Mouse (Mus musculus) midbrain, embryonic 13.5 days (tissue): ENCODE data around the gene Rhoj. TPM values are rescaled to one million over a fixed set of nuclear protein-coding genes. Genes with fewer than 3 reads are reported as not detected.

ENCODE experiments used
- ATAC-seq: fragments of 200-750 bp; cut with Nextera tagmentation; 2 replicates; pipeline ENCODE4 v1.8.0; 2017; ENCODE audit warnings: mild to moderate bottlenecking, moderate TSS enrichment, moderate library complexity
- H3K27ac ChIP-seq: fragments of 300-500 bp; sonication (generic); 2 replicates; pipeline ENCODE4 v1.5.1; 2015; ENCODE audit warnings: inconsistent platforms, mild to moderate bottlenecking, moderate library complexity
- H3K27me3 ChIP-seq: fragments of 300-500 bp; sonication (generic); 2 replicates; pipeline ENCODE4 v1.6.1; 2015; ENCODE audit warnings: mild to moderate bottlenecking, inconsistent platforms
- H3K36me3 ChIP-seq: fragments of 300-500 bp; sonication (generic); 2 replicates; pipeline ENCODE4 v1.6.1; 2015; ENCODE audit warnings: mild to moderate bottlenecking, inconsistent platforms
- H3K4me1 ChIP-seq: fragments of 300-500 bp; sonication (generic); replicated peaks from 2 replicates; pipeline ENCODE4 v1.6.1; 2015; ENCODE audit warnings: inconsistent platforms
- H3K4me2 ChIP-seq: fragments of 300-500 bp; sonication (generic); replicated peaks from 2 replicates; pipeline ENCODE4 v1.6.1; 2015; ENCODE audit warnings: moderate library complexity, mild to moderate bottlenecking, inconsistent platforms
- H3K4me3 ChIP-seq: fragments of 300-500 bp; sonication (generic); replicated peaks from 2 replicates; pipeline ENCODE4 v1.5.1; 2015; ENCODE audit warnings: mild to moderate bottlenecking, inconsistent platforms
- H3K9ac ChIP-seq: fragments of 300-500 bp; sonication (generic); replicated peaks from 2 replicates; pipeline ENCODE4 v1.6.1; 2015; ENCODE audit warnings: mild to moderate bottlenecking, inconsistent platforms
- H3K9me3 ChIP-seq: fragments of 300-500 bp; sonication (generic); 2 replicates; pipeline ENCODE4 v1.6.1; 2016; ENCODE audit warnings: mild to moderate bottlenecking, inconsistent platforms
- WGBS: fragments of 180-500 bp; shearing (Covaris S2); methylation state at CpG from one replicate; pipeline ENCODE4 v1.1.7; 2015; 5-methylcytosine and 5-hydroxymethylcytosine counted together
- polyA plus RNA-seq: library from polyadenylated mRNA; unstranded; fragments of >200 nt; fragmentation: Nextera tagmentation; extraction: Ambion mirVana; gene quantifications from 2 replicates; pipeline ENCODE4 v1.2.1, GENCODE M21; 2015

Rhoj gene
- polyA plus RNA-seq, 1 experiment from 2014 or later: 23.5 TPM

DNA sequence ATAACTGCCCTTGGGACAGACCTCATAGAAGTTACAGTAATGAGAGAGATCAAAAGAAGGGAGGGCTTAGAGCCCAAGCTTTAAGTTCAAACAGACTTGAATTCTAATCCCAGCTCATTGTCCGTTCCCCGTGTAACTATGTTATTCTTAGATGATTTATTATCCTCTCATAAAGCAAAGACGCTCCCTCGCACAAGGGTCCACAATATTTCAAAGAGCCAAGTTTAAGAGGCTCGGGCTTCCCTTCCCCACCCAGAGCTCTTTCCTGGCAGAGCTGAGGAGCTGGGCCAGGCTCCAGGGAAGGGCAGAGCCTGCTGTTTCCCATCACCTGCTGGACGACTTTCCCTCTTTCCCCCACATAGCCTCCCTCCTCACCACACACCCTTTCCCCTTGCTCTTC, 44.3 kb downstream of the Rhoj start:
- no peak overlapping the region for H3K4me2 ChIP-seq
- H3K27ac ChIP-seq: no peak overlapping the region
- ATAC-seq: no peak
- H3K4me1 ChIP-seq: no peaks in the 10 kb centered on the region
- H3K27me3 ChIP-seq: no peaks in the 10 kb centered on the region
- no peaks in the 10 kb centered on the region for H3K9me3 ChIP-seq
- no peaks in the 10 kb centered on the region for H3K36me3 ChIP-seq
- 65% methylated on average over 6 of the region's 6 CpGs for WGBS
- no peak overlapping the region for H3K9ac ChIP-seq
- H3K4me3 ChIP-seq: no peak overlapping the region

- WGBS: 81% methylated on average over 7 of the region's 7 CpGs
- H3K9me3 ChIP-seq: no peaks in the 10 kb centered on the region
- H3K4me1 ChIP-seq: no peaks in the 10 kb centered on the region
- ATAC-seq: no peak
- H3K4me3 ChIP-seq: no peak overlapping the region
- H3K9ac ChIP-seq: no peak overlapping the region
- H3K4me2 ChIP-seq: no peak overlapping the region
- H3K36me3 ChIP-seq: no peaks in the 10 kb centered on the region
- no peak overlapping the region for H3K27ac ChIP-seq
- no peaks in the 10 kb centered on the region for H3K27me3 ChIP-seq
Measured at GRCm38 (mm10) chr12:75354354-75354753, 46.2 kb downstream of the Rhoj start.

- no peaks in the 10 kb centered on the region for H3K27me3 ChIP-seq
- no peaks in the 10 kb centered on the region for H3K36me3 ChIP-seq
- no peaks in the 10 kb centered on the region for H3K9me3 ChIP-seq
- H3K4me3 ChIP-seq: no peak overlapping the region
- 93% methylated on average over 4 of the region's 4 CpGs for WGBS
- no peak for ATAC-seq
- H3K4me2 ChIP-seq: no peak overlapping the region
- no peak overlapping the region for H3K9ac ChIP-seq
- H3K4me1 ChIP-seq: no peaks in the 10 kb centered on the region
- H3K27ac ChIP-seq: no peak overlapping the region
Measured at GRCm38 (mm10) chr12:75357781-75358180, 49.7 kb downstream of the Rhoj start.

GRCm38 (mm10) chr12:75358714-75359113, 50.6 kb downstream of the Rhoj start:
- Histone ChIP-seq H3K27me3 (no peaks in the 10 kb centered on the region), H3K4me3 (no peak overlapping the region), H3K36me3 (no peaks in the 10 kb centered on the region), H3K4me1 (no peaks in the 10 kb centered on the region), H3K4me2 (no peak overlapping the region), H3K9ac (no peak overlapping the region), H3K27ac (no peak overlapping the region), H3K9me3 (no peaks in the 10 kb centered on the region)
- ATAC-seq: no peak
- 94% methylated on average over 4 of the region's 4 CpGs for WGBS

DNA sequence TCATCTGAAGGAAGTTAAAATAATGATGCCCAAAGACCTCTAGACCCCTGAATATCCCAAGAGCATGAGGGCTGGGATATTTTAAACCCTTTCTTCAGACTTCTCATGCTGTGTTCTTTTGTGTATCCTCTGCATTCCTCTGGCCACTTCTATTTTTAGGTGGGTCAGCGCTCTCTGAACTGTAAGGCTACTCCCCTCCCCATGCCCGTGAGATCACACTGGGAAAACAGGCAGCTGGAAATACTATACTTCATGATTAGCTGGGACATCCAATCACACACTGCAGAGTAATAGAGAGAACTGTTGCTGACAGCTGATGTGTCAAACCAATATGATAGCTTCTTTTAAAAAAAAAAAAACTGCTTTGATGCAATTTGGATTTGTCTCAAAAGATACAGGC, 51.4 kb downstream of the Rhoj start:
- Histone ChIP-seq H3K27me3 (no peaks in the 10 kb centered on the region), H3K4me1 (no peaks in the 10 kb centered on the region), H3K36me3 (no peaks in the 10 kb centered on the region), H3K4me3 (no peak overlapping the region), H3K27ac (no peak overlapping the region), H3K9me3 (no peaks in the 10 kb centered on the region), H3K9ac (no peak overlapping the region), H3K4me2 (no peak overlapping the region)
- no peak for ATAC-seq
- WGBS: 50% methylated on average over 2 of the region's 2 CpGs

GRCm38 (mm10) chr12:75359921-75360482, 51.9 kb downstream of the Rhoj start:
- Histone ChIP-seq H3K9ac (no peak overlapping the region), H3K4me1 (no peaks in the 10 kb centered on the region), H3K4me3 (no peak overlapping the region), H3K36me3 (no peaks in the 10 kb centered on the region), H3K27ac (no peak overlapping the region), H3K27me3 (no peaks in the 10 kb centered on the region), H3K9me3 (no peaks in the 10 kb centered on the region), H3K4me2 (no peak overlapping the region)
- no peak for ATAC-seq
- 74% methylated on average over 5 of the region's 5 CpGs for WGBS

DNA sequence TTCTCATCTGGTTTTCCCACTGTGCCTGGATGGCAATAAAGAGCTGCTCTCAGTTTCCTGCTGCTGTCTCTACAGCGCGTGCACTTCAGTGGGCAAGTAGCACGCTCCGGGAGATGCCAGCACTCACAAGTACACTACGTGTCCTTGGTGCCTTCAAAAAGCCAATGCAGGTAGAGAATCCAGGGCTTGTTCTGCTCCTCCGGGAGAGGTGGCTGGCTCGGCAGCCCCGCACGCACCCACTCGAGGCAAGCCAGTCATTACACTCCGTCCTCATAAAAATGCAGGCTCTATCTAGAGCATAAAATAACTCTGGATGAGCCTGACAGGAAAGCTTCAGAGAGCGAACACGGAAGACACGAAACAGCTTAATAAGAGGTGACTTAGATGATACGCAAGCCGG, 54.3 kb downstream of the Rhoj start:
- Histone ChIP-seq H3K4me1 (no peaks in the 10 kb centered on the region), H3K4me2 (no peak overlapping the region), H3K9ac (no peak overlapping the region), H3K27ac (no peak overlapping the region), H3K9me3 (no peaks in the 10 kb centered on the region), H3K4me3 (no peak overlapping the region), H3K27me3 (no peaks in the 10 kb centered on the region), H3K36me3 (no peaks in the 10 kb centered on the region)
- WGBS: 86% methylated on average over 16 of the region's 16 CpGs
- no peak for ATAC-seq

DNA sequence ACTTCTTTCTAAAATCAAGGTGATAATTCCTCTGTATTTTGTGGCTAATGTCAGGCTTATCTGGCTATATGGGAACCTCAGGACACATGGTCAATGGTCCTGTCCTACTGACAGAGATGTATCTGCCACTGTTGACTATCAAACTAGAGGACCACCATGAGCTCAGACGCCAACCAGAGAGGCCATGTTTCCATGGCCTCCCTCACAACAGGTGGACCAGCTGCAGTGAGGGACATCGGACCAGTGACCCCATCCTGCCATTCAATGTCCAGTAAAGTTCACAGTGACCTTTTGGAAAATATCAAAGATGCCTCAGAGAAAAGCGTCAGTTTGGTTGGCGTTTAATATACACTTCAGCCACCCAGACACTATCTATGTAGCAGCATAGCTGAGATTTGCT, 56.3 kb downstream of the Rhoj start:
- Histone ChIP-seq H3K4me1 (no peaks in the 10 kb centered on the region), H3K27ac (no peak overlapping the region), H3K36me3 (no peaks in the 10 kb centered on the region), H3K9ac (no peak overlapping the region), H3K4me2 (no peak overlapping the region), H3K9me3 (no peaks in the 10 kb centered on the region), H3K4me3 (no peak overlapping the region), H3K27me3 (no peaks in the 10 kb centered on the region)
- WGBS: 93% methylated on average over 4 of the region's 4 CpGs
- ATAC-seq: no peak

- no peaks in the 10 kb centered on the region for H3K27me3 ChIP-seq
- no peak overlapping the region for H3K4me3 ChIP-seq
- 87% methylated on average over 14 of the region's 14 CpGs for WGBS
- no peak overlapping the region for H3K4me2 ChIP-seq
- H3K9ac ChIP-seq: no peak overlapping the region
- H3K36me3 ChIP-seq: no peaks in the 10 kb centered on the region
- no peak overlapping the region for H3K27ac ChIP-seq
- no peaks in the 10 kb centered on the region for H3K9me3 ChIP-seq
- ATAC-seq: no peak
- no peaks in the 10 kb centered on the region for H3K4me1 ChIP-seq
Measured at GRCm38 (mm10) chr12:75365621-75366124, 57.6 kb downstream of the Rhoj start.

- ATAC-seq: no peak
- Histone ChIP-seq H3K4me2 (no peak overlapping the region), H3K4me1 (no peaks in the 10 kb centered on the region), H3K27ac (no peak overlapping the region), H3K9me3 (no peaks in the 10 kb centered on the region), H3K9ac (no peak overlapping the region), H3K36me3 (no peaks in the 10 kb centered on the region), H3K27me3 (no peaks in the 10 kb centered on the region), H3K4me3 (no peak overlapping the region)
- 94% methylated on average over 6 of the region's 6 CpGs for WGBS
Measured at GRCm38 (mm10) chr12:75367371-75367770, 59.2 kb downstream of the Rhoj start.

GRCm38 (mm10) chr12:75368527-75368926, 60.4 kb downstream of the Rhoj start:
- 71% methylated on average over 5 of the region's 5 CpGs for WGBS
- no peaks in the 10 kb centered on the region for H3K4me1 ChIP-seq
- no peak overlapping the region for H3K9ac ChIP-seq
- H3K36me3 ChIP-seq: no peaks in the 10 kb centered on the region
- no peak overlapping the region for H3K4me2 ChIP-seq
- no peak overlapping the region for H3K27ac ChIP-seq
- H3K9me3 ChIP-seq: no peaks in the 10 kb centered on the region
- H3K4me3 ChIP-seq: no peak overlapping the region
- no peaks in the 10 kb centered on the region for H3K27me3 ChIP-seq
- ATAC-seq: no peak

DNA sequence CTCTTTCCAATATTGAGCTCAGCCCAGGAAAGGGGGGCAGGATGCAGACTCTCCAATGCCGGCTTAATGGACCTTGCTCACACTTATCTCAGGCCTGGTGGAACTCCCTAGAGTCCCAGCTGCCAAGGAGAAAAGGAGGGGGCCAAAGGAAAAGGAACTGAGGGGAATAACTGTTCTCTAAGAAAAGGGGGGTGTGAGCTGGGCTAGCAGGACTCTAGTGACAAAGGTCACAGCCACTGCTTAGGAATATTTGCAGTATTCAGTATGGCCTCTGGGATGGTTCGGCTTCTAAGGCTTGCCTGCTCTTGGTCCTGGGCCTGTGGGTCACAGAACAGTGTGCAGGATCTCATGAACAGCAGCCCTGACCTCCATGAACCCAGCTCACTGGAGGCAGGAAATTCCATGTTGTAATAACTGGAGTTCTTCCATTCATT, 61.3 kb downstream of the Rhoj start:
- 77% methylated on average over 2 of the region's 2 CpGs for WGBS
- no peak for ATAC-seq
- H3K27me3 ChIP-seq: no peaks in the 10 kb centered on the region

GRCm38 (mm10) chr12:75374437-75374836, 66.3 kb downstream of the Rhoj start:
- no peak for ATAC-seq
- WGBS: 98% methylated on average over 10 of the region's 10 CpGs

More for the DNA sequence above, 61.3 kb downstream of the Rhoj start:
- Histone ChIP-seq H3K4me1 (no peaks in the 10 kb centered on the region), H3K36me3 (no peaks in the 10 kb centered on the region), H3K9ac (no peak overlapping the region), H3K4me3 (no peak overlapping the region), H3K4me2 (no peak overlapping the region), H3K27ac (no peak overlapping the region), H3K9me3 (no peaks in the 10 kb centered on the region)

More at GRCm38 (mm10) chr12:75374437-75374836, 66.3 kb downstream of the Rhoj start:
- H3K4me3 ChIP-seq: no peak overlapping the region
- H3K9me3 ChIP-seq: no peaks in the 10 kb centered on the region
- no peak overlapping the region for H3K27ac ChIP-seq
- H3K4me2 ChIP-seq: no peak overlapping the region
- no peaks in the 10 kb centered on the region for H3K36me3 ChIP-seq
- H3K4me1 ChIP-seq: no peaks in the 10 kb centered on the region
- no peak overlapping the region for H3K9ac ChIP-seq
- no peaks in the 10 kb centered on the region for H3K27me3 ChIP-seq
